Mouse (Mus musculus) lung, postnatal 0 days (tissue): ENCODE measurements around the gene Hbb-y. TPM values are rescaled to one million over a fixed set of nuclear protein-coding genes. Genes with fewer than 3 reads are reported as not detected.
"Not testable (repeated sequence)": the region's sequence is repeated elsewhere in the genome, so short reads cannot be mapped to it uniquely, and the experiment has no call there.

Source experiments
- ATAC-seq: fragments of 200-750 bp; cut with Nextera tagmentation; 2 replicates; pipeline ENCODE4 v1.8.0; 2017; ENCODE audit warnings: moderate library complexity
- DNase-seq: peaks from one replicate; pipeline ENCODE4 v3.0.0-alpha.2; 2016; ENCODE audit warnings: low spot score
- H3K27ac ChIP-seq: fragments of 300-500 bp; sonication (generic); 2 replicates; pipeline ENCODE4 v1.5.1; 2014; ENCODE audit warnings: antibody characterized with exemption, mild to moderate bottlenecking, low read length, mixed read lengths
- H3K27me3 ChIP-seq: fragments of 300-500 bp; sonication (generic); replicated peaks from 2 replicates; pipeline ENCODE4 v1.6.1; 2014; ENCODE audit warnings: low read length, mixed read lengths; ENCODE audit not compliant: insufficient read depth
- H3K36me3 ChIP-seq: fragments of 300-500 bp; sonication (generic); 2 replicates; pipeline ENCODE4 v1.6.1; 2014; ENCODE audit warnings: low read length, mixed read lengths; ENCODE audit not compliant: insufficient read depth
- H3K4me1 ChIP-seq: fragments of 300-500 bp; sonication (generic); 2 replicates; pipeline ENCODE4 v1.6.1; 2014; ENCODE audit warnings: antibody characterized with exemption, low read depth, low read length, mixed read lengths; ENCODE audit not compliant: insufficient read depth
- H3K4me2 ChIP-seq: fragments of 300-500 bp; sonication (generic); replicated peaks from 2 replicates; pipeline ENCODE4 v1.6.1; 2014; ENCODE audit warnings: low read depth, mild to moderate bottlenecking, low read length, moderate library complexity, mixed read lengths
- H3K4me3 ChIP-seq: fragments of 300-500 bp; sonication (generic); 2 replicates; pipeline ENCODE4 v1.5.1; 2014; ENCODE audit warnings: low read depth, low read length
- H3K9ac ChIP-seq: fragments of 300-500 bp; sonication (generic); replicated peaks from 2 replicates; pipeline ENCODE4 v1.6.1; 2014; ENCODE audit warnings: low read depth, mild to moderate bottlenecking
- H3K9me3 ChIP-seq: fragments of 300-500 bp; sonication (generic); 2 replicates; pipeline ENCODE4 v1.6.1; 2016; ENCODE audit warnings: low read length, mixed read lengths
- CTCF ChIP-seq: IDR thresholded peaks from 2 replicates; pipeline ENCODE4 v1.5.1; 2016; ENCODE audit warnings: antibody characterized with exemption, mild to moderate bottlenecking
- EP300 ChIP-seq: IDR thresholded peaks from 2 replicates; pipeline ENCODE4 v1.6.1; 2016; ENCODE audit warnings: antibody characterized with exemption, mild to moderate bottlenecking, control low read depth
- WGBS: fragments of 180-500 bp; shearing (Covaris S2); extraction: QIAGEN DNeasy Blood & Tissue Kit; methylation state at CpG from one replicate; pipeline ENCODE4 v1.1.7; 2014; 5-methylcytosine and 5-hydroxymethylcytosine counted together
- polyA plus RNA-seq: library from polyadenylated mRNA; unstranded; fragments of >200 nt; fragmentation: Nextera tagmentation; extraction: Ambion mirVana; gene quantifications from 2 replicates; pipeline ENCODE4 v1.2.1, GENCODE M21; 2015

Gene Hbb-y
- polyA plus RNA-seq, 1 experiment from 2014 or later, result 11.4 TPM

- Histone ChIP-seq H3K4me2 (no peak within 1 kb of the TSS), H3K27ac (no peak within 1 kb of the TSS), H3K9me3 (no peaks in the 10 kb centered on the region), H3K4me1 (no peaks in the 10 kb centered on the region), H3K9ac (no peak within 1 kb of the TSS), H3K27me3 (no peaks in the 10 kb centered on the region), H3K36me3 (no peaks in the 10 kb centered on the region), H3K4me3 (no peak within 1 kb of the TSS)
- TF ChIP-seq CTCF (no peak), EP300 (no peak)
- ATAC-seq (no peak), DNase-seq (no peak)
- 70% methylated on average over 2 of the region's 2 CpGs for WGBS
Observed at GRCm38 (mm10) chr7:103843034-103843433, 10.0 kb downstream of the Hbb-y start, which contains the start of gene Hbb-bh1. Gene Hbb-bh1, minus strand, starts transcription at chr7:103843164.

DNA sequence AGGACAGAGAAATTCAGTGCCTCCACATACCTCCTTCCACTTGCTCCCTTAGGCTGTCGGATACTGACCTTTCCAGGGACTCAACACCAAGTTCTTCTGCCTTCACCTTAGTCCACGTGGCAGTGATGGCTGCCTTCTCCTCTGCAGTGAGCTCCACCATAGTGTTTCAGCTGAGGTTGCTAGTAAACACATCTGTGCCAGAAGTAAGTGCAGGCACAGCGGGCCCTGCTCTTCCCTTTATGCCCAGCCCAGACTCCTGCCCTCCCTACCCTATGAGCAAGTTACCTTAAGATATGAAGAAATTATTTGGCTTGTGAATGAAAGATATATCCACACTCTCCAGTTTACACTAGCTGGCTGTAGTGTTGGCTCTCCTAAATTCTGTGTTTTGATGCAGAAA lies 12.7 kb downstream of the Hbb-y start, which contains the start of gene Hbb-bh2:
Hbb-bh2 (minus strand) TSS at position 253 of the 400 bp plus-strand sequence.
- H3K9me3 ChIP-seq, result no peaks in the 10 kb centered on the region
- no peaks in the 10 kb centered on the region for H3K27me3 ChIP-seq
- no peak for TF ChIP-seq CTCF
- no peak within 1 kb of the TSS for H3K4me3 ChIP-seq
- DNase-seq (no peak), ATAC-seq (no peak)
- no peak within 1 kb of the TSS for H3K27ac ChIP-seq
- 57% methylated on average over 3 of the region's 3 CpGs for WGBS
- H3K9ac ChIP-seq, result no peak within 1 kb of the TSS
- H3K4me2 ChIP-seq, result no peak within 1 kb of the TSS
- no peaks in the 10 kb centered on the region for H3K4me1 ChIP-seq
- no peaks in the 10 kb centered on the region for H3K36me3 ChIP-seq

DNA sequence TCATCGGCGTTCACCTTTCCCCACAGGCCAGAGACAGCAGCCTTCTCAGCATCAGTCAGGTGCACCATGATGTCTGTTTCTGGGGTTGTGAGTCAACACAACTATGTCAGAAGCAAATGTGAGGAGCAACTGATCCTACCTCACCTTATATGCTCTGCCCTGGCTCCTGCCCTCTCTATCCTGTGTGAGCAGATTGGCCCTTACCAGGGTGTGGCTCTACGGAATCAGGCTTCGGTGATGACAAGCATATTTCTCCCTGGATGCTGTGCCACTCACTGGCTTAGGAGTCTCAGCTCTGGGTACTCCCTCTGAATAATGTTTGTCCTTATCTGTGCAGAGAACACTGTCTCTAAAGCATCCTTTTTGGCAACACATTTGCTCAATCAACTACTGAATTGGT lies 25.2 kb downstream of the Hbb-y start, which contains the start of gene Hbb-bs:
Hbb-bs (minus strand) TSS at position 289 of the 400 bp plus-strand sequence.
- H3K9ac ChIP-seq, result no peak within 1 kb of the TSS
- DNase-seq, result no peak
- 84% methylated on average over 4 of the region's 4 CpGs for WGBS
- no peak within 1 kb of the TSS for H3K27ac ChIP-seq
- H3K4me2 ChIP-seq, result no peak within 1 kb of the TSS
- no peaks in the 10 kb centered on the region for H3K9me3 ChIP-seq
- no peaks in the 10 kb centered on the region for H3K4me1 ChIP-seq
- no peaks in the 10 kb centered on the region for H3K36me3 ChIP-seq
- peak; percentile 68 for ATAC-seq
- TF ChIP-seq EP300 (no peak), CTCF (no peak)
- no peaks in the 10 kb centered on the region for H3K27me3 ChIP-seq
- no peak within 1 kb of the TSS for H3K4me3 ChIP-seq

GRCm38 (mm10) chr7:103827139-103827538 lies 25.9 kb downstream of the Hbb-y start:
- not testable (repeated sequence) for H3K27ac ChIP-seq, H3K9me3 ChIP-seq, H3K4me3 ChIP-seq, H3K4me2 ChIP-seq, H3K4me1 ChIP-seq, H3K36me3 ChIP-seq, H3K27me3 ChIP-seq, H3K9ac ChIP-seq, DNase-seq
- WGBS, result no CpG with 5 or more reads among the region's 2 CpGs
- ATAC-seq, result peak; percentile 35

- Histone ChIP-seq H3K9me3 (no peaks in the 10 kb centered on the region), H3K36me3 (no peaks in the 10 kb centered on the region), H3K9ac (no peak overlapping the region), H3K4me3 (no peak overlapping the region), H3K27ac (no peak overlapping the region), H3K4me1 (no peaks in the 10 kb centered on the region), H3K4me2 (no peak overlapping the region), H3K27me3 (no peaks in the 10 kb centered on the region)
- 10% methylated on average over 3 of the region's 3 CpGs for WGBS
- TF ChIP-seq EP300, result no peak
- no peak for TF ChIP-seq CTCF
- DNase-seq, result no peak
- no peak for ATAC-seq
Observed at GRCm38 (mm10) chr7:103826255-103826887, 26.6 kb downstream of the Hbb-y start.

DNA sequence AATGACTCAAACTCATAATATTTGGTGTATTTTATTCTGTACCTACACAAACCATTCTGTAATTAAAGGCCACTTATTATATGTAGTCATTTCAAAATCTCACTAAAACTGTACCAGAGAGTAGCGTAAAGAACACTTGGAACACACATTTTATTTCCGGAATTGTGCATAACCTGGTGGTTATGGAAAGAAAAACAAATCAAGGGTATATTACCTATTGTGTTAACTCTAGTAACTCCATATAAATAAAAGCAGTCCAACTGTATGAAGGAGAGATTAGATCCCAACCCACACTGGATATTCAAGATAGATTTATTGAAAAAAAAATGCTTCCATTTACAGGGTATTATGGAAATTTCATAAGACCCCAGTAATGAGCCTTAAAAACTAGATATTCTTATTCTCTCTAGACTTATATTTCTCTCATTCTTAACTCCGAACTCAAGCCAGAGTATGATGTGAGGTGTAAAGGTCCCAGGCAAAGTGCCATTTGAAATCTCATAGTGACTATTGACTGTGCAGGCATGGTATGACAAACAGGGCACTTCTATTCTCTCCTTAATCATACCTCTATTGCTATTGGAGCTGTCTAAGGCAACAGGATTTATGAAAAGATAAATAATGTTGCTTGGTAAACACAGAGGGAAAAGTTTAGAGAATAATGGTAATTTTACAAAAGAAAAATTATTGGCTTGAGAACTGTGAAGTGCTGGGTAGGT lies 27.3 kb downstream of the Hbb-y start:
- H3K27ac ChIP-seq, result no peak overlapping the region
- H3K9ac ChIP-seq, result no peak overlapping the region
- H3K9me3 ChIP-seq, result no peaks in the 10 kb centered on the region
- H3K27me3 ChIP-seq, result no peaks in the 10 kb centered on the region
- TF ChIP-seq EP300 (no peak), CTCF (no peak)
- no peak overlapping the region for H3K4me3 ChIP-seq
- WGBS, result 87% methylated on average over 3 of the region's 3 CpGs
- DNase-seq (no peak), ATAC-seq (no peak)
- H3K4me2 ChIP-seq, result no peak overlapping the region
- H3K36me3 ChIP-seq, result no peaks in the 10 kb centered on the region
- H3K4me1 ChIP-seq, result no peaks in the 10 kb centered on the region
